Mouse (Mus musculus): ENCODE data around the gene Dpp9. TPM values are rescaled to one million over a fixed set of nuclear protein-coding genes. Genes with fewer than 3 reads are reported as not detected.

Dpp9 gene
- polyA plus RNA-seq (2014; fragmentation: Nextera tagmentation; extraction: Ambion mirVana): 39.1 and 42.5 TPM in 2 replicates

- Histone ChIP-seq H3K9ac (ENCODE audit: low read length) (peak within 1 kb of the TSS; percentile 89), H3K27me3 (ENCODE audit: control insufficient read depth, insufficient read depth, low read length) (no peaks in the 10 kb centered on the region), H3K36me3 (ENCODE audit: control insufficient read depth, insufficient read depth, low read length) (no peaks in the 10 kb centered on the region), H3K9me3 (ENCODE audit: control insufficient read depth, low read length) (no peaks in the 10 kb centered on the region), H3K27ac (ENCODE audit: low read depth, low read length) (peak within 1 kb of the TSS; percentile 75), H3K4me2 (ENCODE audit: low read depth) (peak within 1 kb of the TSS; percentile 71), H3K4me3 (ENCODE audit: low read depth, low read length) (peak within 1 kb of the TSS; percentile 93), H3K4me1 (ENCODE audit: control insufficient read depth, insufficient read depth, low read length) (peaks cover 12% of the 10 kb centered on the region)
- DNase-seq (ENCODE audit: low spot score) (peak; percentile 91), ATAC-seq (ENCODE audit: insufficient read depth, low FRiP score, low TSS enrichment) (peak; percentile 100)
- under 1% methylated on average over 66 of the region's 78 CpGs for WGBS
Measured at GRCm38 (mm10) chr17:56218377-56219191, at the start of gene Dpp9. Gene Dpp9 (minus strand): TSS chr17:56218905.

DNA sequence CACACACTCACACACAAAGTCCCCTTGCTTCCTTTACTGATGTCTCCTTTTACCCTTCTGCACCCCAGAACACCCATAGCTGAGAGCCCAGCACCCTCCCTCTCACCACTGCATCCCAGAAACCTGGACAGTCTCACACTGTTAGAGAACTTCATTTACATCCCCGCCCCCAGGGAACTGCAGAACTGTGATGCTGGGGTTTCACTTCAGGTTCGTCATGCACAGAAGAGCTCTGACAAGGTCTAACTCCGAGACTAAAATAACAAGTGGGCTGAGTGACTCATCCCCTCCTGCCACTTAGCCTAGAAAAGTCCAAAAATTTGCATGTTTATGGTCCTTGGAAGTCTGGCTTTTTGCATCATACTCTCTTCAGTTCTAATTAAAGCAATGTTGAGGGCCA lies 47.6 kb upstream of the Dpp9 start:
- H3K9ac ChIP-seq (ENCODE audit: low read length): no peak overlapping the region
- H3K36me3 ChIP-seq (ENCODE audit: control insufficient read depth, insufficient read depth, low read length): peaks cover 3% of the 10 kb centered on the region; the same call in 1 of the 2 replicates
- no peak overlapping the region for H3K4me2 ChIP-seq (ENCODE audit: low read depth)
- H3K27ac ChIP-seq (ENCODE audit: low read depth, low read length): no peak overlapping the region
- H3K4me3 ChIP-seq (ENCODE audit: low read depth, low read length): no peak overlapping the region
- ATAC-seq (ENCODE audit: insufficient read depth, low FRiP score, low TSS enrichment) (no peak), DNase-seq (ENCODE audit: low spot score) (no peak)
- H3K9me3 ChIP-seq (ENCODE audit: control insufficient read depth, low read length): no peaks in the 10 kb centered on the region
- no peaks in the 10 kb centered on the region for H3K27me3 ChIP-seq (ENCODE audit: control insufficient read depth, insufficient read depth, low read length)
- 66% methylated on average over 3 of the region's 3 CpGs for WGBS
- no peaks in the 10 kb centered on the region for H3K4me1 ChIP-seq (ENCODE audit: control insufficient read depth, insufficient read depth, low read length)

DNA sequence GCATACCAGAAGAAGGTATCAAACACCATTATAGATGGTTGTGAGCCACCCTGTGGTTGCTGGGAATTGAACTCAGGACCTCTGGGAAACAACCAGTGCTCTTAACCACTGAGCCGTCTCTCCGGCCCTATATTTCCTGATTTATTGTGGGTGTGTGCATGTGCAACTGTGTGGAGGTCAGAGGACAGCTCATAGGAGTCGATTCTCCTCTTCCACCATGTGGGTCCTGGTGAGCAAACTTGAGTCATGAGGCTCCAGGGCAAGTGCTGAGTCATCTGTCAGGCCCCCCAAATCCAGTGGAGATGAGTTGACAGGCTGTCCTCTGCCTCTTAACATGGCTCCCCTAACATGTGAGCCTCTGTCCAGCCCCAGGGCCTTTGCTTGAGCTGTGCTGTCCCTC lies 47.2 kb upstream of the Dpp9 start:
- Histone ChIP-seq H3K9me3 (ENCODE audit: control insufficient read depth, low read length) (no peaks in the 10 kb centered on the region), H3K27me3 (ENCODE audit: control insufficient read depth, insufficient read depth, low read length) (no peaks in the 10 kb centered on the region), H3K4me3 (ENCODE audit: low read depth, low read length) (no peak overlapping the region), H3K4me1 (ENCODE audit: control insufficient read depth, insufficient read depth, low read length) (no peaks in the 10 kb centered on the region), H3K9ac (ENCODE audit: low read length) (no peak overlapping the region), H3K27ac (ENCODE audit: low read depth, low read length) (no peak overlapping the region), H3K4me2 (ENCODE audit: low read depth) (no peak overlapping the region), H3K36me3 (ENCODE audit: control insufficient read depth, insufficient read depth, low read length) (peaks cover 3% of the 10 kb centered on the region; the same call in 1 of the 2 replicates)
- 87% methylated on average over 3 of the region's 3 CpGs for whole genome bisulfite sequencing
- ATAC-seq (ENCODE audit: insufficient read depth, low FRiP score, low TSS enrichment) (no peak), DNase-seq (ENCODE audit: low spot score) (no peak)

DNA sequence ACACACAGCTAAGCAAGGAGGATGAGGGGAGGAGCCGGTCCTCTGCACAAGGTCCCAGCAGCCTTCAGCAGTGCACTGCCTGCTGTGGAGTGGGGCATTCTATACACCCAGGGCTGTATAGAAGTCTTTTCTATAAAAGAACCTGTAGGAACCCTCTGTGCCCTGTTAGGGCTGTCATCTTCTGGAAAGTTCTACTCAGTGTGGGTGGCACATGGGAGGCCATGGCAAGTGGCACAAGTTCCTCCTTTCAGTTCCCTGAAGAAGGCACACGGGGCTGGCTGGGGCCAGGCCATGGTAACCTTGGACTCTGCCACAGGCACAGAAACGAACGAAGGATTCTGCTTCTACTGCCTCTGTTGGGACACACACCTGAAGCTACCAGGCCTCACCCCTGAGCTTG lies 46.3 kb upstream of the Dpp9 start:
- H3K4me1 ChIP-seq (ENCODE audit: control insufficient read depth, insufficient read depth, low read length): peaks cover 4% of the 10 kb centered on the region; the same call in 1 of the 2 replicates
- no peaks in the 10 kb centered on the region for H3K9me3 ChIP-seq (ENCODE audit: control insufficient read depth, low read length)
- no peak overlapping the region for H3K9ac ChIP-seq (ENCODE audit: low read length)
- H3K4me3 ChIP-seq (ENCODE audit: low read depth, low read length): no peak overlapping the region
- WGBS: 94% methylated on average over 4 of the region's 4 CpGs
- no peak overlapping the region for H3K27ac ChIP-seq (ENCODE audit: low read depth, low read length)
- H3K36me3 ChIP-seq (ENCODE audit: control insufficient read depth, insufficient read depth, low read length): peaks cover 3% of the 10 kb centered on the region; the same call in 1 of the 2 replicates
- no peaks in the 10 kb centered on the region for H3K27me3 ChIP-seq (ENCODE audit: control insufficient read depth, insufficient read depth, low read length)
- DNase-seq (ENCODE audit: low spot score) (no peak), ATAC-seq (ENCODE audit: insufficient read depth, low FRiP score, low TSS enrichment) (no peak)
- H3K4me2 ChIP-seq (ENCODE audit: low read depth): no peak overlapping the region

DNA sequence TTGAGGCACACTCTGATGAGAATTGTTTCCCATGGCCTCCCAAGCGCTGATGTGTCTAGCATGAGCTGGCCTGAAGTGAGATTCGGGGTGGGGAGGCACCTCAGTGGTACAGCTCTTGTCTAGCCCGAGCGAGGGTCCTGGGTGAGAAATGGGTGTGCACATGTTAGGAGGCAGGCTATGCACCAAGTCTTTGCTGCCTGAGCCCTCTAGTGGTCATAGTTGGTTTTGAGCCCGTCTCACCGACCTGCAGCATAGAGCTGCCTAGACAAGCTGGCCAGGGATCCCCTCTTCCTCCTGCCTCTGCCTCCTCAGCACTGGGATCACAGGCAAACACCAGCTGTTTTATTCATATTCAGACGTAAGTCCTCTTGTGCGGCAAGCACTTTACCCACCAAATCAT lies 45.3 kb upstream of the Dpp9 start:
- Histone ChIP-seq H3K27me3 (ENCODE audit: control insufficient read depth, insufficient read depth, low read length) (no peaks in the 10 kb centered on the region), H3K4me1 (ENCODE audit: control insufficient read depth, insufficient read depth, low read length) (peaks cover 5% of the 10 kb centered on the region; the same call in 1 of the 2 replicates), H3K4me2 (ENCODE audit: low read depth) (no peak overlapping the region), H3K27ac (ENCODE audit: low read depth, low read length) (no peak overlapping the region), H3K9ac (ENCODE audit: low read length) (no peak overlapping the region), H3K4me3 (ENCODE audit: low read depth, low read length) (no peak overlapping the region), H3K36me3 (ENCODE audit: control insufficient read depth, insufficient read depth, low read length) (peaks cover 3% of the 10 kb centered on the region), H3K9me3 (ENCODE audit: control insufficient read depth, low read length) (no peaks in the 10 kb centered on the region)
- WGBS: 25% methylated on average over 8 of the region's 8 CpGs
- ATAC-seq (ENCODE audit: insufficient read depth, low FRiP score, low TSS enrichment): peak; percentile 73; the same call in 1 of the 2 replicates
- DNase-seq (ENCODE audit: low spot score): peak; percentile 77

DNA sequence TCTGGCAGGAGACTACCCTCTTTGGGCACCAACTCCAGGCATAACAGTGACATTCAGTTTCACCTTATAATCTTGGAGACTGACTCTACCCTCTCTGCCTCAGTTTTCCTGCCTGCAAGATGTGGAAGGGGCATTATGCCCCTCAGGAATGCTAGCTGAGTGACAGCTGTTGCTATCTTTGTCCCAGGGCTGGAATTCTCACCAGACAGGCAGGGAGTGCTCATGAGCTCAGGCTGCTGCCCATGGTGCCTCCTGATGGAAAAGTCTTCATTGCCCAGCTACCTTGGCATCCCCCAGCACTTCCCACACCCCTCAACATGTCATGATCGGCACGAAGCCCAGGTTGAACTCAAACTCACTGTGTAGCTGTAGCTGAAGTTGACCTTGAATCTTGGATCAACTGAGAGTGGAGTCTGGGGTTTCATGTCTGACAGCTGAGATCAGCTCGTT lies 44.0 kb upstream of the Dpp9 start:
- H3K36me3 ChIP-seq (ENCODE audit: control insufficient read depth, insufficient read depth, low read length): peaks cover 3% of the 10 kb centered on the region
- H3K9ac ChIP-seq (ENCODE audit: low read length): no peak overlapping the region

DNA sequence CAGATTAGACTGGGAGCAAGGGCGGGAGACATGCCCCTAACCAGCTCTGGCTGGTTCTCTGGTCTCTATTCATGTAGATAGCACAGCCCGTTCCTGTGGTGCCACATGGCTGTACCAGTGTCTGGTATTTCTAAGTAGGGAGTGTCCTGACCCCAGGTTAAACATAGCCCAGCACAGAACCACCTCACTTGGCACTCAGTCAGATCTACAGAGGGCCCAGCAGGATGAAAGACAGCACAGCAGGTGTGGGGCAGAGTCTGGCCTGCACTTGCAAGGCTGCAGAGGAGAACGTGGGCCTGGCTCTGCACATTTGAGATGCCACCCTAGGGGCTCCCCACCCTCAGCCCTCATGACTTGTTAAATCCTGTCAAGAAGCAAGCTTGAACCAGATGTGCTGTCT lies 42.5 kb upstream of the Dpp9 start:
- Histone ChIP-seq H3K27me3 (ENCODE audit: control insufficient read depth, insufficient read depth, low read length) (no peaks in the 10 kb centered on the region), H3K4me1 (ENCODE audit: control insufficient read depth, insufficient read depth, low read length) (peaks cover 8% of the 10 kb centered on the region; the same call in 1 of the 2 replicates), H3K9me3 (ENCODE audit: control insufficient read depth, low read length) (no peaks in the 10 kb centered on the region), H3K27ac (ENCODE audit: low read depth, low read length) (no peak overlapping the region), H3K36me3 (ENCODE audit: control insufficient read depth, insufficient read depth, low read length) (peaks cover 3% of the 10 kb centered on the region), H3K9ac (ENCODE audit: low read length) (no peak overlapping the region), H3K4me2 (ENCODE audit: low read depth) (no peak overlapping the region), H3K4me3 (ENCODE audit: low read depth, low read length) (no peak overlapping the region)
- no peak for DNase-seq (ENCODE audit: low spot score)
- 87% methylated on average over 3 of the region's 3 CpGs for WGBS
- ATAC-seq (ENCODE audit: insufficient read depth, low FRiP score, low TSS enrichment): no peak

More for the DNA sequence above, 44.0 kb upstream of the Dpp9 start:
- H3K4me1 ChIP-seq (ENCODE audit: control insufficient read depth, insufficient read depth, low read length): peaks cover 5% of the 10 kb centered on the region; the same call in 1 of the 2 replicates
- H3K4me2 ChIP-seq (ENCODE audit: low read depth): no peak overlapping the region
- no peaks in the 10 kb centered on the region for H3K9me3 ChIP-seq (ENCODE audit: control insufficient read depth, low read length)
- H3K27ac ChIP-seq (ENCODE audit: low read depth, low read length): no peak overlapping the region
- 87% methylated on average over 3 of the region's 3 CpGs for WGBS
- H3K27me3 ChIP-seq (ENCODE audit: control insufficient read depth, insufficient read depth, low read length): no peaks in the 10 kb centered on the region
- ATAC-seq (ENCODE audit: insufficient read depth, low FRiP score, low TSS enrichment) (no peak), DNase-seq (ENCODE audit: low spot score) (no peak)
- no peak overlapping the region for H3K4me3 ChIP-seq (ENCODE audit: low read depth, low read length)

DNA sequence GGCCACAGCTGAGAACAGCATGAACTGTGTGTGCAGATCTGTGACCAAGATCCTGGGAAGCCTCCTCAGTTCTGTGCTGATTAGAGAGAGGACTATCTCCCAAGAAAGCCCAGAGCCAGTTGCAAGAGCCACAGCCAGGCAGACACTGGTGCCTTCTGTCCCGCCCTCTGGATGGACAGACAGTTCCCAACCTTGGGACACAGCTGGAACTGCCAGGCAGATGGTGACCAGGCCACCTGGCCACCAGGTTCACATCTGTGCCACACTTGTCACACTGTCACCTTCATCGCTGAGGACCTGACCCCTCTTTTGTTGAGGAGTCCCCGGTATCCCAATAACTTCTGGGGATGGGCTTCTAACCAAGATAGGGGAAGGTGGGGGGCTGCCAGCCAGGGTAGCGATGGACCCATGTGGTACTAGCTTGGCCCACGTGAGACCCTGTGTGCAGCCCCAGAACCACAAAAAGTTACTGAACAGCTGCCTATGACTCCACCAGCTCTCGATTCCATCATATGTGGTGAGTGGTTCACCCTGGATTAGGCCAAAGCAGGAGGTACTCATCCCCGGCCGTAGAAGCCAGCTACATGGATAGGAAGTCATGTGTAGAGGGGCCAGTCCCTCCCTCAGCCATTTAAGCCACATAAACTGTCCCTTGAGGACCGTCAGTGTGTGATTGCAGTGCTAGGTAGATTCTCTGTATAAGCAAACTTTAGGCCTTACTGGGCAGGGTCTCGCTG lies 40.8 kb upstream of the Dpp9 start:
- ATAC-seq (ENCODE audit: insufficient read depth, low FRiP score, low TSS enrichment) (no peak), DNase-seq (ENCODE audit: low spot score) (no peak)
- Histone ChIP-seq H3K9ac (ENCODE audit: low read length) (no peak overlapping the region), H3K4me3 (ENCODE audit: low read depth, low read length) (no peak overlapping the region), H3K27me3 (ENCODE audit: control insufficient read depth, insufficient read depth, low read length) (no peaks in the 10 kb centered on the region), H3K36me3 (ENCODE audit: control insufficient read depth, insufficient read depth, low read length) (peaks cover 3% of the 10 kb centered on the region), H3K4me1 (ENCODE audit: control insufficient read depth, insufficient read depth, low read length) (peaks cover 8% of the 10 kb centered on the region; the same call in 1 of the 2 replicates), H3K9me3 (ENCODE audit: control insufficient read depth, low read length) (no peaks in the 10 kb centered on the region), H3K4me2 (ENCODE audit: low read depth) (no peak overlapping the region), H3K27ac (ENCODE audit: low read depth, low read length) (no peak overlapping the region)
- WGBS: 95% methylated on average over 10 of the region's 10 CpGs

Measured in neural tube, embryonic 11.5 days (tissue).